Mouse (Mus musculus): ENCODE data around the gene Gria1. TPM values are rescaled to one million over a fixed set of nuclear protein-coding genes. Genes with fewer than 3 reads are reported as not detected.

Gene Gria1
- polyA plus RNA-seq, 1 experiment from 2014 or later = not detected

DNA sequence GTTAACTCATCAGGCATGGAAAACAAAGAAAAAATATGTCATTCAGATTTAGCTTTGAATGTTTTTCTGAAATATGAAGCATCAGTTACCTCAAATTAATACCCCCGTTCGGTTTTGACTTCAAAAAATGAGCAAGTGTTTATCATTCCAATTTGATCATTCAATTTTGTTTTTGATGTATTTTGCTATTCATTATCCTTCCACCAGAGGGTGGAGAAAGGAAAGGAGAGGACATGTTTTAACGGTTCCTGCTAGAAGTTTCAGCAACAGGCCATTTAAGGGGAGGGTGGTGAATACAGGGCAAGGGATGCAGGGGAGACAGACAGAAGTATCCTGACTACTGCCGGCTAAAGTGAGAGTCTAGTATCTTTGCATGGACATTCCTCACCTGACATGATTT lies 7.3 kb downstream of the Gria1 start:
- H3K79me2 ChIP-seq (ENCODE audit: inconsistent target) = no peaks in the 10 kb centered on the region
- WGBS (ENCODE audit: missing documents) = 72% methylated on average over 4 of the region's 4 CpGs

DNA sequence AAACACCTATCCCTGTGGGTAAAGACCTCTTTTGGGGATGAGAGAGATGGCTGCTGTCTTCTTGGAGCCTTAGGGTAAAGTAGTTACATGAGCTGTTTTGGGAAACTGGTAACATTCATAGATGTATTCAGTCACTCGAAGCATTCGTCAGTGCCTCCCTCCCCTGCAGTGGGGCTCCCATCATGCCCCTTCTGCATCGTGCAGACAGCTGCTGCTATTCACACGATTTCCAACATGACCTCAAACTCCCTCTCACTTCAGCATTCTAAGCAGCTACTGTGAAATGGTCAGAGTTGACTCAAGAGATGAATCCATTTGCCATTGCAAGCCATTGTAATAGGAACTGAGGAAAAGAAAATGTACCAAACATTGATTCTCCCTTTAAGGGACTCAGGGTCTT lies 11.2 kb downstream of the Gria1 start:
- 76% methylated on average over 4 of the region's 4 CpGs for WGBS (ENCODE audit: missing documents)
- H3K4me3 ChIP-seq (ENCODE audit: inconsistent target) = no peak overlapping the region
- no peaks in the 10 kb centered on the region for H3K36me3 ChIP-seq (ENCODE audit: inconsistent target)
- H3K79me2 ChIP-seq (ENCODE audit: inconsistent target) = no peaks in the 10 kb centered on the region
- no peak overlapping the region for H3K27ac ChIP-seq

More for the DNA sequence above, 7.3 kb downstream of the Gria1 start:
- Histone ChIP-seq H3K4me3 (ENCODE audit: inconsistent target) (no peak overlapping the region), H3K36me3 (ENCODE audit: inconsistent target) (no peaks in the 10 kb centered on the region), H3K27ac (no peak overlapping the region)

DNA sequence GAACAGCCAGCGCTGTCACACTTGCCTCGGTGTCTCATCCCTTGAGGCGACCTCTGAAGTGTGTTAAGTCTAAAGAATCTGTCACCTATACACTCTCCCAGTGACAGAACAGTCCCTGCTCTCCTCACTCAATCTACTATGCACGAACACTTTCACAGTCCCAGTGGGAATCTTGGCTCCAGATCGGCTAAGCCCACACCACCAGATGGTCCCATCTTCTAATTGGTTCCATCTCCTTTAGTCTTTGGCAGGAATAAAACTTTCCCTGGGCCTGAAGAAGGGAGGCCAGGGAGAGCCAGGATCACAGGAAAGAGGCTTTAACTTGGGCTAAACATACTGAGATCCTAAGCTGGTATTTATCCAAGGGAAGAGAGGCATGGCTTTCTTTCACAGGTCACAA lies 19.3 kb downstream of the Gria1 start:
- Histone ChIP-seq H3K36me3 (ENCODE audit: inconsistent target) (no peaks in the 10 kb centered on the region), H3K79me2 (ENCODE audit: inconsistent target) (no peaks in the 10 kb centered on the region), H3K4me3 (ENCODE audit: inconsistent target) (no peak overlapping the region), H3K27ac (no peak overlapping the region)
- WGBS (ENCODE audit: missing documents) = 81% methylated on average over 5 of the region's 5 CpGs

DNA sequence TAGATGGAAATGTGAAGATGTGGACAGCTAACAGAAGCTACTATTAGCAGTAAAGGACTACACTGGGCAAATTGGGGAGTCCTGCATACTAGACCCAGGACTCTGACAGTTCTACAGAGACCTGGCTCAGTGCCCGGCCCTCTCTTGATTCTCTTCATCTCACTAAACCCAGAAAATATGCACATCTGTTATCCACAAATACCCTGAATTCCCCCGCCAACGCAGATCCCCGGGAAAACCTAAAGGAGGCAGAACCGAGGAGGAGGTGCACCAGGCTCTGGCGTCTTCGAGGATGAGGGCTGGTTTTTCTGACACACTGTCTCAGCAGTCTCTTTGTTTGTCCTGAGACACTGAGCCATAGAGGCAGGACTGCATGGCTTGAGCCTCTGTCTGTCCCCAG lies 27.6 kb downstream of the Gria1 start:
- Histone ChIP-seq H3K27ac (no peak overlapping the region), H3K36me3 (ENCODE audit: inconsistent target) (no peaks in the 10 kb centered on the region), H3K79me2 (ENCODE audit: inconsistent target) (no peaks in the 10 kb centered on the region), H3K4me3 (ENCODE audit: inconsistent target) (no peak overlapping the region)
- WGBS (ENCODE audit: missing documents) = 74% methylated on average over 7 of the region's 7 CpGs

DNA sequence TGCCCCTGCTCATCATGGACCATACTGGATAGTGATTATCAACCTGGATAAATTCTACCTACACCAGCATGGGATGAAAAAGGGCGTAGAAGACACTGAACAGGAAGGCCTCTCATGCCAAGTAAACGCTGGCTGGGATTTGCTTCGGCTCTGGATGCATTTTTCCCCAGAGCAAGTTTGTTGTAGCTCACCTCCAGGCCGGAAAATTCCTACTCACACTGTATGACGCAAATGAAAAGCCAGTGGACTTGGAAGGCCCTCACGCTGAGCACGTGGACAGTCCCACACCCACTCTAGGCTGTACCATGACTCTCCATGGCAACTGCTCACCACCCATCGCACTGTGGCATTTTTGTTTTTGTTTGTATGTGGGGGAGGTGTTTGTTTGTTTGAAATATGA lies 28.1 kb downstream of the Gria1 start:
- H3K4me3 ChIP-seq (ENCODE audit: inconsistent target) = no peak overlapping the region
- no peaks in the 10 kb centered on the region for H3K79me2 ChIP-seq (ENCODE audit: inconsistent target)
- WGBS (ENCODE audit: missing documents) = 92% methylated on average over 8 of the region's 8 CpGs
- H3K36me3 ChIP-seq (ENCODE audit: inconsistent target) = no peaks in the 10 kb centered on the region
- no peak overlapping the region for H3K27ac ChIP-seq

DNA sequence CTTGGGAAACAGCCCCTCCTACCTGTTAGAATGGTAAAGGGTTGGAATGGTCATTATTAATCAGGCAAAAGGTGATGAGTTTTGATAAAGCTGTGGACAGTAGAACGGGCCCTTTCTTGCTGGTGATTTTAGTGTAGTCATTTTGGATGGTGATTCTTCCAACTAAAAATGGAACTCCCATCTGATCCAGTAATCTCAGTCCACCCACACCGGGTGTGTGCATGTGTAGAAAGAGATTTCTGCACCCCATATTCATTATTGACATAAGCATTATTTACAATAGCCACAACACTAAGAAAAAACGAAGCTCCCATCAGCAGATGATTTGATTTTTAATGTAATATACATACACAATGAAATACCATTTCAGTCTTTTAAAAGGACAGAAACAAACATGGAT lies 30.9 kb downstream of the Gria1 start:
- no peak overlapping the region for H3K4me3 ChIP-seq (ENCODE audit: inconsistent target)
- no peak overlapping the region for H3K27ac ChIP-seq
- no peaks in the 10 kb centered on the region for H3K36me3 ChIP-seq (ENCODE audit: inconsistent target)
- WGBS (ENCODE audit: missing documents) = 84% methylated on average over 3 of the region's 3 CpGs
- H3K79me2 ChIP-seq (ENCODE audit: inconsistent target) = no peaks in the 10 kb centered on the region

DNA sequence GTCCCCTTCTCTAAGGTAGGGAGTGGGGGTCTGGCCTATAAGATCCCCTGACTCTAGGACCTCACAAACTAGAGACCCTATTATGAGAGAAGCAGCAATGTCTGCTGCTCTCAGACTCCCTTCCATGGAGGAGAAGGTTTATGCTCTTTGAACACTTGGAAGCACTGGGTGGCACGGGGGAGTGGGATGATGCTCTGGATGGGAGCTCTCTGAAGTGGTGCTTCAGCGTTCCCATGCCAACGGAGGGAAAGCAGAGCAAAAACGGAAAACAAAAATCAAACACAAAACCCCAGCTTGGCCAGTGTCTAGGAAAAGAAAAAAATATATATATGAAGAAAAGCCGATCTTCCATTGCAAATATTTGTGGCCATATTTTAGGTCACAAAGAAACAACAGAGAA lies 33.0 kb downstream of the Gria1 start:
- WGBS (ENCODE audit: missing documents) = 82% methylated on average over 5 of the region's 5 CpGs
- no peak overlapping the region for H3K4me3 ChIP-seq (ENCODE audit: inconsistent target)
- H3K79me2 ChIP-seq (ENCODE audit: inconsistent target) = no peaks in the 10 kb centered on the region
- H3K27ac ChIP-seq = no peak overlapping the region
- no peaks in the 10 kb centered on the region for H3K36me3 ChIP-seq (ENCODE audit: inconsistent target)

DNA sequence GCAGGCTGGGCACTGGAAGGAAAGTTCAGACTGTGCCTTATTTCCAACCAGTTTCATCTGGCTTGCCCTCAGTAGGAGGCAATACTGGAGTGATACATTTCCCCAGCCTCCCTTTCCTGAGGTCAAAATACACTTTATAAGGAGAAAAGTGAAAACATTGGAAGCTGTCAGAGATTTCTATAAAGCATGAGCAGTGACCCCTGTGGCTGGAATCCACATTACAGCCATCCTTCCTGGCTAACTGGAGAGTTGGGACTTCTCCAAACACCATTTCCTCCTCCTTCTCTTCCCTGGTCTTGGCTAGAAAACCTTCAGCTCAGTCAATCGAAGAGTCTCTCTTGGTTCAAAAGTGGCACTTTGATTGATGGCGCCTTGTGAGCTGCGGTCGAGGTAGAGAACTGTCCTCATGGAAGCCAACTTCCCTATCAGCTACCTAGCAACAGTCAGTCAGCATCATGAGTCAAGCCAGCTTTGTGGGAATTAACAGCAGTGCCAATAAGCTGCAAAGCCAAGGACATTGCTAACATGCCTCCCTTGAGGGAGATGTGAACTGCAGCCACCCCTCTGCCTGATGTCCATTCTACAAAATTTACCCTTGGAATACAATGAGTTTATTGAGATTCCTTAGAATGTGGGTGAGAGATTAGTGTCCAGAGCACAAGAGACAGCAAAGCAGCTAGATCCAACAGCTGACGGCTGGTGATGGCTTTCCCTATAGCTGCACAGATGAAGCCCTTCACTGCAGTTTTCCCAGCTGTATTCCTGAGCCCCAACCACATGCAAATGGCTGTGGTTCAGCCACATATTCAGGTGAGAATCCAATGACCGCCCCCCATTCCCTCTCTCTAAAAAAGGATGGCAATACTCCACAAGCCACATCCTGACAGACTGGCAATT lies 40.7 kb downstream of the Gria1 start:
- Histone ChIP-seq H3K36me3 (ENCODE audit: inconsistent target) (no peaks in the 10 kb centered on the region), H3K27ac (no peak overlapping the region), H3K79me2 (ENCODE audit: inconsistent target) (no peaks in the 10 kb centered on the region), H3K4me3 (ENCODE audit: inconsistent target) (no peak overlapping the region)
- WGBS (ENCODE audit: missing documents) = 62% methylated on average over 6 of the region's 6 CpGs

DNA sequence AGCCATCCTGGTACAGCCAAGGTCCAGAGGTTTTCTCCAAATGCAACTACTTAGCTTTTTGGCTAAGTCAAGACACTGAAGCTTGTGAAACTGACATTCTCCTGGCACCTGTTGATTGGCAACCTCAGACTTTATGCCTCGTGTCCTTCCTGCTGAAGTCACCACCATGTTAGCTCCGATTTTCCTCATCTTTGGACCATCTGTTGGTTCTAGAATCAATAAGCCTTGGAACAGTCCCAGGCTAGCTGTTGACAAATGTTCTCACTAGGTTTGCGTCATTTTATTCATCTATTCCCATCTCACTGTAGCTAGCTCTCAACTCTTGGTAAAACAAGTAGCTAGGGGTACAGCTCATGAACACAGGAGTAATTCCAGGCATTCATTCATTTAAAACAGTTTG lies 51.3 kb downstream of the Gria1 start:
- 79% methylated on average over 3 of the region's 3 CpGs for WGBS (ENCODE audit: missing documents)
- Histone ChIP-seq H3K4me3 (ENCODE audit: inconsistent target) (no peak overlapping the region), H3K27ac (no peak overlapping the region), H3K79me2 (ENCODE audit: inconsistent target) (no peaks in the 10 kb centered on the region), H3K36me3 (ENCODE audit: inconsistent target) (no peaks in the 10 kb centered on the region)

DNA sequence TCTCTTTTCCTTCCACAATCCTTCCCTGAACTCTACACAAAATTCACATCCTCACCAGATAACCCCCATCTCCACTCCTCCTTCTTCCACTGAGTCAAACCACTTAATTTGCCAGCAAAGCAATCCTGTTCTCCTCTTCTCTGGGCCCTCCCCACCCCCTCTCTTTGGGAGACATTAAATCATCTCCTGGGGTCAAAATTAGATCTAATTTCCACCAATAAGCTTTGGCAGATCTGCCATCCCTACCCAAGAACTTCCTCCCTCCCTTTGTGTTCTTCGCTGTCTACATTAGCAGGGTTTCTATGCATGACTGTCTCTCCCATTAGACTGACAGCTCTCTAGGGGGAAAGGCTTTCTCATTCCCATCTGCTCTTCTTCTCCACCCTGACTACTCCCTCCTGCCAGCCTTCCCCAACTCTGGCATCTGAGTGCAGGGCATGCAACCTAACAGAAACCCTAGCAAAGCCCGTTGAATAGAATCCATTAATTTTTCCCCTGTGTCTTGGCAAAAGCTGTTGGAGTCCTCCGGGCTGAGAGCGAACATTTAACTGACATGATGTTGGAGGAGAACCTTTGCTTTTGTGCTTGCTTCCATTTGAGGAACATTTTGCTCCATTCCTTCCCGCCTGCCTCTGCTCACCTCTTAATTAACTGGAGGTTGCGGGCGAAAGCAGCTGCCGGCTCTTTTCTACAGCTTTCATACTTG lies 59.2 kb downstream of the Gria1 start:
- 98% methylated on average over 8 of the region's 8 CpGs for WGBS (ENCODE audit: missing documents)
- Histone ChIP-seq H3K27ac (no peak overlapping the region), H3K79me2 (ENCODE audit: inconsistent target) (no peaks in the 10 kb centered on the region), H3K4me3 (ENCODE audit: inconsistent target) (no peak overlapping the region), H3K36me3 (ENCODE audit: inconsistent target) (no peaks in the 10 kb centered on the region)

DNA sequence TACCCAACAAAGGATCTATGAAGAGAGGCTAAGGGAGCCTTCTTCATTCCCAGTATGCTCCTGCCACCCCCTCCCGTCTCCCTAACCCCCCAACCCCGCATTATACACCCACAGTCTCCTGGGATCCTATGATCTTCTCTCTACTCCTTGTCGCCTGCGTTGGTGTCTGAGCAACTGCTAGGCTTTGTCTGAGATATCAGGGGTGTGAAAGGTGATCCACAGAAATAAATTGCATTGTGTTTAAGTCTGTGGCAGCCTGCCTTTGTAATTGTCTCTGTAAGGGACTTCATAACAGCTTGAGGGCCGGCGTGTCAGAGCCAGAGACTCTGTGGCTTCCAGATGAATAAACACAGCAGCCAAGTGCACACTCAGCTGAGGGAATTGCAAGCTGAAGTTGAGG lies 61.0 kb downstream of the Gria1 start:
- WGBS (ENCODE audit: missing documents) = 76% methylated on average over 6 of the region's 6 CpGs
- Histone ChIP-seq H3K27ac (no peak overlapping the region), H3K4me3 (ENCODE audit: inconsistent target) (no peak overlapping the region), H3K36me3 (ENCODE audit: inconsistent target) (no peaks in the 10 kb centered on the region), H3K79me2 (ENCODE audit: inconsistent target) (no peaks in the 10 kb centered on the region)

DNA sequence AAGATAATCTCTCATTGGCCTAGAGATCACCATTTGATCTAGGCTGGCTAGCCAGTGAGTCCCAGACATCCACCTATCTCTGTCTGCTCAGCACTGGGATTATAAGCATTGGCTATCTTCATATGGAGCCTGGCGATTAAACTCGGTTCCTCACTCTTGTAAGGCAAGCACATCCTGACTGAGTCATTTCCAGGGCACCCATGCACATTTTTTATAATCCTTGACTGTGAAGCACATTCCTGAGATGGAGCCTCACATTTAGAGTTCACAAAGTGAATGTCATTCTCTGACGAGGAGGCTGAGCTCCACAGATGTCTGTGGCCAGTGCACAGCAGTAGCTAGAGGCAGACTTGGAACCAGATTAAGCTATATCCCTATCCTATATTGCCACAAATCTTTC lies 68.2 kb downstream of the Gria1 start:
- Histone ChIP-seq H3K79me2 (ENCODE audit: inconsistent target) (no peaks in the 10 kb centered on the region), H3K4me3 (ENCODE audit: inconsistent target) (no peak overlapping the region), H3K36me3 (ENCODE audit: inconsistent target) (no peaks in the 10 kb centered on the region), H3K27ac (no peak overlapping the region)
- WGBS (ENCODE audit: missing documents) = 83% methylated on average over 3 of the region's 3 CpGs

DNA sequence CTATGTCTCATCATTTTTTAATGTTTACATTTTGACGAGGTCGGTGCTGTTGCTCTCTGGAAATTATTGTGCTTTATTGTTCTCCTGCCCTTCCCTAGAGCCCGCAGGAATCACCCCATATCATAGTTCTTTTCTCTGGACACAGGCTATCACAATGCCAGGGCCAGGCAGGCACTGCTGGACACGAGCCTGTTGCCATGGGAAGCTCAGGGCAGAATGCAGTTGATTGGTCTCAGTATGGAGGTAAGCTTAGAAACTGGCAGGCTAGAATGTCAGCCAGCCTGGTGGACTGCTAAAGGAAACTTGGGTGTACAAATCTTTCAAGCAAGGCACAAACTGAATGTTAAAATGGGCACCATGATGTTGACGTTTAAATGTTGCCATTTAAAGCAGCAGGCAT lies 78.3 kb downstream of the Gria1 start:
- Histone ChIP-seq H3K4me3 (ENCODE audit: inconsistent target) (no peak overlapping the region), H3K36me3 (ENCODE audit: inconsistent target) (no peaks in the 10 kb centered on the region), H3K79me2 (ENCODE audit: inconsistent target) (no peaks in the 10 kb centered on the region), H3K27ac (no peak overlapping the region)
- 86% methylated on average over 5 of the region's 5 CpGs for WGBS (ENCODE audit: missing documents)

DNA sequence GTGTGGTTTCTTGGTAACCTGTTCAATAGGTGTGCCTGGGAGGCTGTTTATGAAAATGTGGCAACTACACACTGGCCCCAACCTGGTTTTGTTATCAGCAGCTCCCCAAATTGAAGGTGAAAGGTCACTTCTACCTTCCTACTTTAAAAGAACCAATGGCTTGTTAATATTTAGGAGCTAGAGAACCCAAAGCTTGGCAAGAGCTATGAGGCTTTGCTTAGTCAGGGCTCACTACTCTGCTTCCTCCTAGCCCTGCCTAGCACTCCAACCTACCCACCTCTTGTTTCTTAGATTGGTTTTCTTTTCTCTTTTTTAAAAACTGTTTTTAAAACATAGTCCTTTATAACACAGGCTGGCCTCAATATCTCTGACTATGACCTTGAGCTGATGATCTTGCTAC lies 79.5 kb downstream of the Gria1 start:
- Histone ChIP-seq H3K79me2 (ENCODE audit: inconsistent target) (no peaks in the 10 kb centered on the region), H3K36me3 (ENCODE audit: inconsistent target) (no peaks in the 10 kb centered on the region), H3K4me3 (ENCODE audit: inconsistent target) (no peak overlapping the region), H3K27ac (no peak overlapping the region)

DNA sequence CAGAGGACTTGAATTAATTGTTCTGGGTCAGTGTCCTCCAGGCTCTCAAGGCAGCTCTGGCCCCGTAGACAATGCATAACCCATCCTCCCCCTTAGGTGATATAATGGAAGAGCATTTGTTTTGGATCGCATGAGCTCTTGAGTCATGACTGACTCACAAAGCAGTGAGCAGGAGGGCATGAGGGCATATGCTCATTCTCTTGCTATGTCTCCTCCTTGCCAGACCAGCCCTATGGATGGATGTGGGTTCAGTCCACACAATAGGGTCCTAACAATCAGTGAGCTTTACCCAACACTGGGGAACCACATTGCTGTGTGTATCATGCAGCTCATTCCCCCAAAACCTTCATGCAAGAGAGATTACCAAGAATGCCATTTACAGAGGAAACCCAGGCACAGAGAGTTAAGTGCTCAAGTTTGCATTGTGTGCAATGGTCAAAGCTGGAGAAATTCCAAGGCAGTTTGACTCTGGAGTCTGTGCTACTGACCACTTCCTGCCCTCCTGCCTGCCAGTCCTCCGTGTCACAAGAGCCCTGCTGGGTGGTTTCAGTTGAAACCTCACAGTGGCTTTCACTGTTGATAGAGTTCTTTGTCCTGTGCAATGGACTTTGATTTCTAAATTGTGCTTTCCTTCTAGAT lies 80.2 kb downstream of the Gria1 start:
- WGBS (ENCODE audit: missing documents) = 62% methylated on average over 3 of the region's 3 CpGs
- Histone ChIP-seq H3K27ac (no peak overlapping the region), H3K4me3 (ENCODE audit: inconsistent target) (no peak overlapping the region), H3K79me2 (ENCODE audit: inconsistent target) (no peaks in the 10 kb centered on the region), H3K36me3 (ENCODE audit: inconsistent target) (no peaks in the 10 kb centered on the region)
